10 mouse cellular contexts compared by ENCODE assay signal in the genomic region with DNA sequence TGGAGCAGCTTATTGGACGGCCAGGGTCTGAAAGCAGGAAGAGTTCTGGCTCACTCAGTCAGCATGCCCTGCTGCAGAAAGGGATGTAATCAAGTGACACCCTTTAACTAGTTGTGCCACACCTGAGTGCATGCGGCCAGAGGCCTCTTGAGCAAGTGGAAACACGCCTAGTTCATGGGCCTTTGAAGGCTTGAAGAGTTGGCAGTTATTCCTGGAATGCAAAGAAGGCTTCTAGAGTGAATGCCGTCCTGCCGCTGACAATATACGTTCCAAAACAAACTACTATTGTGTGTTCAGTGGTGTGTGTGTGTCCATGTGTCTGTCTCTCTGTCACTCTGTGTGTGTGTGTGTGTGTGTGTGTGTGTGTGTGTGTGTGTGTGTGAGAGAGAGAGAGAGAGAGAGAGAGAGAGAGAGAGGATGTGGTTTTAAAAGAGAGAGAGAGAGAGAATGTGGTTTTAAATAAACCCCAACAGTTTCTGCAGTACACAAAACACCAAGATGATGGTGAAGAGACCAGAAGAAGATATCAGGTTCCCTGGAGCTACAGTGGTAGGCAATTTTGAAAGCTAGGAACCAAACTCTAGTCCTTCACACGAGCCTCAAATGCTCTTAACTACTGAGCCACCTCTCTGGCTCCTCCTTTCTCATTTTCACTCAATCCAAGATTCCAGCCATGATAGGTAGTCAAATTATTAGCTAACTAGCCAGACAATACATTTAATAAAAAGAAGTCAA. TPM values are rescaled to one million over a fixed set of nuclear protein-coding genes. Genes with fewer than 3 reads are reported as not detected.
DNase-seq lines count a peak whose midpoint lies in the region; ATAC-seq lines count a peak whose summit lies in the region.
"Had no signal": no experiment of that assay in that cellular context is flagged by ENCODE, and none has a peak within 500 bp of the region (broad histone marks: within the 10 kb centered on the region; RNA-seq: fewer than 3 reads in every experiment).

No protein-coding gene starts in this region.

- H3K9me3 ChIP-seq in liver, embryonic 11.5 days (ENCODE audit: control insufficient read depth, low read length) = peaks cover under 1% of the 10 kb centered on the region; the same call in 1 of the 2 replicates

- H3K27me3 ChIP-seq in liver, embryonic 11.5 days (replicated peaks; ENCODE audit: control insufficient read depth, insufficient read depth, low read length) = no peaks in the 10 kb centered on the region
- H3K27me3 ChIP-seq: hindbrain, embryonic 13.5 days; neural tube, embryonic 13.5 days had no signal

- H3K27ac ChIP-seq in liver, embryonic 11.5 days (ENCODE audit: low read depth, low read length) = no peak overlapping the region
- H3K27ac ChIP-seq: hindbrain, embryonic 13.5 days; neural tube, embryonic 13.5 days had no signal

- peak; percentile 80 for DNase-seq in 416B (ENCODE audit: low read depth)
- DNase-seq in CD4-positive, CD25-positive, alpha-beta regulatory T cell, adult 2 months (ENCODE audit: low read depth, low spot score) = peak; percentile 61
- peak; percentile 65 for DNase-seq in induced T-regulatory cell, adult 2 months (ENCODE audit: low read depth)
- DNase-seq in right cerebral cortex, postnatal 36 days (ENCODE audit: low spot score in 2 of 2) = no peak
- no peak for DNase-seq in cerebellum, postnatal 14 days
- DNase-seq in liver, embryonic 11.5 days (ENCODE audit: low spot score) = no peak
- DNase-seq: right cerebral cortex, postnatal 25 days had no signal

- ATAC-seq in megakaryocyte progenitor cell, adult 5-6 weeks (replicated peaks; ENCODE audit: poor library complexity) = peak; percentile 9
- no peak for ATAC-seq in liver, embryonic 11.5 days (replicated peaks; ENCODE audit: low FRiP score)

- WGBS in liver, embryonic 11.5 days = 80% methylated on average over 7 of the region's 7 CpGs

- peaks cover 2% of the 10 kb centered on the region; the same call in 1 of the 2 replicates for H3K4me1 ChIP-seq in liver, embryonic 11.5 days (replicated peaks; ENCODE audit: control insufficient read depth, insufficient read depth, low read length)
- H3K4me1 ChIP-seq: hindbrain, embryonic 13.5 days; neural tube, embryonic 13.5 days had no signal

- H3K36me3 ChIP-seq in liver, embryonic 11.5 days (ENCODE audit: control insufficient read depth, insufficient read depth, low read length) = peaks cover 2% of the 10 kb centered on the region

- H3K4me2 ChIP-seq in liver, embryonic 11.5 days = no peak overlapping the region
- H3K4me2 ChIP-seq: hindbrain, embryonic 13.5 days; neural tube, embryonic 13.5 days had no signal

- H3K4me3 ChIP-seq in liver, embryonic 11.5 days (ENCODE audit: low read depth, low read length) = no peak overlapping the region
- H3K4me3 ChIP-seq: hindbrain, embryonic 13.5 days; neural tube, embryonic 13.5 days had no signal

- no peak overlapping the region for H3K9ac ChIP-seq in liver, embryonic 11.5 days (ENCODE audit: low read depth, low read length)
- H3K9ac ChIP-seq: hindbrain, embryonic 13.5 days; neural tube, embryonic 13.5 days had no signal

RNA-seq across cellular contexts. Expression of gene 4930453N24Rik, which starts 13.1 kb away (rescaled TPM):
- 47.2 and 51.2 TPM in 2 replicates for total RNA-seq in megakaryocyte progenitor cell, adult 5-6 weeks (2015)
- 22.5 and 33.8 TPM in 2 replicates for total RNA-seq in megakaryocyte progenitor cell, adult 5-6 weeks (2017)
- 20.9 and 22.3 TPM in 2 replicates for polyA plus RNA-seq in liver, embryonic 11.5 days (2014; fragmentation: Nextera tagmentation; extraction: Ambion mirVana)

Comparison
In these comparisons a context has a peak if more than half of its experiments do, and no peak if none do; other contexts are left out.
1. DNase-seq: peak in 416B (single experiment), CD4-positive, CD25-positive, alpha-beta regulatory T cell, adult 2 months (single experiment) and induced T-regulatory cell, adult 2 months (single experiment); none in right cerebral cortex, postnatal 36 days (0 of 2), cerebellum, postnatal 14 days (0 of 2) and liver, embryonic 11.5 days (single experiment).